Comparison of ENCODE assay signal across 11 mouse cellular contexts in genomic region chr9:28867256-28867655, GRCm38 (mm10).
A peak's percentile ranks its signal among the peaks of the same experiment; 100 is the strongest.
DNase-seq lines count a peak whose midpoint lies in the region; ATAC-seq lines count a peak whose summit lies in the region.
"Had no signal": no experiment of that assay in that cellular context is flagged by ENCODE, and none has a peak within 500 bp of the region (broad histone marks: within the 10 kb centered on the region; RNA-seq: fewer than 3 reads in every experiment).

No protein-coding gene starts in this region.

- H3K4me2 ChIP-seq in hindbrain, embryonic 16.5 days (ENCODE audit: low read length) = no peak overlapping the region
- H3K4me2 ChIP-seq in forebrain, embryonic 15.5 days (replicated peaks) = no peak overlapping the region
- H3K4me2 ChIP-seq in forebrain, embryonic 11.5 days (ENCODE audit: low read depth, low read length, severe bottlenecking) = no peak overlapping the region
- H3K4me2 ChIP-seq: embryonic facial prominence, embryonic 13.5 days had no signal

- H3K27ac ChIP-seq in hindbrain, embryonic 16.5 days (ENCODE audit: low read depth, low read length) = 0 out of 2 replicates have a peak overlapping the region, but pooled peaks have one; percentile 32
- H3K27ac ChIP-seq in hindbrain, embryonic 10.5 days = no peak overlapping the region
- no peak overlapping the region for H3K27ac ChIP-seq in forebrain, embryonic 15.5 days (replicated peaks)
- H3K27ac ChIP-seq in forebrain, embryonic 11.5 days (ENCODE audit: low read depth, low read length) = no peak overlapping the region
- H3K27ac ChIP-seq: embryonic facial prominence, embryonic 13.5 days had no signal

- H3K27me3 ChIP-seq in hindbrain, embryonic 16.5 days (replicated peaks; ENCODE audit: control insufficient read depth, insufficient read depth, low read length) = no peaks in the 10 kb centered on the region
- no peaks in the 10 kb centered on the region for H3K27me3 ChIP-seq in hindbrain, embryonic 10.5 days (ENCODE audit: insufficient read depth, poor library complexity, severe bottlenecking)
- H3K27me3 ChIP-seq in forebrain, embryonic 15.5 days = no peaks in the 10 kb centered on the region
- H3K27me3 ChIP-seq in forebrain, embryonic 11.5 days (ENCODE audit: control insufficient read depth, insufficient read depth, low read length) = no peaks in the 10 kb centered on the region
- H3K27me3 ChIP-seq: embryonic facial prominence, embryonic 13.5 days had no signal

- H3K9ac ChIP-seq in hindbrain, embryonic 16.5 days (ENCODE audit: low read depth, low read length) = no peak overlapping the region
- no peak overlapping the region for H3K9ac ChIP-seq in forebrain, embryonic 15.5 days (replicated peaks)
- H3K9ac ChIP-seq in forebrain, embryonic 11.5 days (ENCODE audit: low read length) = no peak overlapping the region
- H3K9ac ChIP-seq: embryonic facial prominence, embryonic 13.5 days had no signal

- peak; percentile 48; the same call in 1 of the 2 replicates for ATAC-seq in hindbrain, embryonic 16.5 days
- ATAC-seq in forebrain, embryonic 15.5 days (replicated peaks) = no peak
- no peak for ATAC-seq in forebrain, embryonic 11.5 days (replicated peaks; ENCODE audit: low FRiP score)
- ATAC-seq: activated CD4-positive, CD25-positive, alpha-beta regulatory T cell, adult 4 months; inflammation-experienced regulatory T-cells, adult 6 months had no signal

- peaks cover 3% of the 10 kb centered on the region; the same call in 1 of the 2 replicates for H3K4me1 ChIP-seq in hindbrain, embryonic 16.5 days (ENCODE audit: control insufficient read depth, insufficient read depth, low read depth, low read length)
- no peaks in the 10 kb centered on the region for H3K4me1 ChIP-seq in hindbrain, embryonic 10.5 days (replicated peaks)
- H3K4me1 ChIP-seq in forebrain, embryonic 15.5 days = no peaks in the 10 kb centered on the region
- no peaks in the 10 kb centered on the region for H3K4me1 ChIP-seq in forebrain, embryonic 11.5 days (replicated peaks; ENCODE audit: control insufficient read depth, insufficient read depth, low read length)
- H3K4me1 ChIP-seq: embryonic facial prominence, embryonic 13.5 days had no signal

- H3K36me3 ChIP-seq in hindbrain, embryonic 16.5 days (ENCODE audit: control insufficient read depth, insufficient read depth, low read length) = no peaks in the 10 kb centered on the region
- H3K36me3 ChIP-seq in hindbrain, embryonic 10.5 days = no peaks in the 10 kb centered on the region
- no peaks in the 10 kb centered on the region for H3K36me3 ChIP-seq in forebrain, embryonic 15.5 days
- no peaks in the 10 kb centered on the region for H3K36me3 ChIP-seq in forebrain, embryonic 11.5 days (ENCODE audit: control insufficient read depth, insufficient read depth, low read length)
- H3K36me3 ChIP-seq: embryonic facial prominence, embryonic 13.5 days had no signal

- no peak overlapping the region for H3K4me3 ChIP-seq in hindbrain, embryonic 16.5 days (ENCODE audit: low read length)
- no peak overlapping the region for H3K4me3 ChIP-seq in hindbrain, embryonic 10.5 days
- no peak overlapping the region for H3K4me3 ChIP-seq in forebrain, embryonic 15.5 days
- H3K4me3 ChIP-seq in forebrain, embryonic 11.5 days (ENCODE audit: low read depth, low read length) = no peak overlapping the region
- H3K4me3 ChIP-seq: embryonic facial prominence, embryonic 13.5 days had no signal

- H3K9me3 ChIP-seq in hindbrain, embryonic 16.5 days (ENCODE audit: control insufficient read depth, low read length) = no peaks in the 10 kb centered on the region
- H3K9me3 ChIP-seq in hindbrain, embryonic 10.5 days = no peaks in the 10 kb centered on the region
- no peaks in the 10 kb centered on the region for H3K9me3 ChIP-seq in forebrain, embryonic 15.5 days
- H3K9me3 ChIP-seq in forebrain, embryonic 11.5 days (ENCODE audit: control insufficient read depth, low read length) = no peaks in the 10 kb centered on the region
- H3K9me3 ChIP-seq: embryonic facial prominence, embryonic 13.5 days had no signal

- no peak for DNase-seq in hindbrain, embryonic 10.5 days (ENCODE audit: low spot score)
- peak; percentile 71 for DNase-seq in cerebellum, adult 9-10 months
- DNase-seq in layer of hippocampus, postnatal 36 days = peak; percentile 20 to 23
- DNase-seq in right cerebral cortex, adult 2 months (ENCODE audit: low spot score in 2 of 2) = peak; percentile 39 to 53
- no peak for DNase-seq in urinary bladder, postnatal 14 days (ENCODE audit: low spot score)
- DNase-seq in forebrain, embryonic 11.5 days (ENCODE audit: low spot score) = no peak

- WGBS in hindbrain, embryonic 16.5 days = 62% methylated on average over 3 of the region's 3 CpGs
- 87% methylated on average over 3 of the region's 3 CpGs for WGBS in hindbrain, embryonic 10.5 days
- 81% methylated on average over 3 of the region's 3 CpGs for WGBS in forebrain, embryonic 15.5 days
- 78% methylated on average over 3 of the region's 3 CpGs for WGBS in forebrain, embryonic 11.5 days

Comparison
In these comparisons a context has a peak if more than half of its experiments do, and no peak if none do; other contexts are left out.
1. DNase-seq: peak in cerebellum, adult 9-10 months (single experiment), layer of hippocampus, postnatal 36 days (2 of 2) and right cerebral cortex, adult 2 months (2 of 2); none in hindbrain, embryonic 10.5 days (single experiment), urinary bladder, postnatal 14 days (single experiment) and forebrain, embryonic 11.5 days (single experiment).